9 mouse cellular contexts compared by ENCODE assay signal in the genomic region with DNA sequence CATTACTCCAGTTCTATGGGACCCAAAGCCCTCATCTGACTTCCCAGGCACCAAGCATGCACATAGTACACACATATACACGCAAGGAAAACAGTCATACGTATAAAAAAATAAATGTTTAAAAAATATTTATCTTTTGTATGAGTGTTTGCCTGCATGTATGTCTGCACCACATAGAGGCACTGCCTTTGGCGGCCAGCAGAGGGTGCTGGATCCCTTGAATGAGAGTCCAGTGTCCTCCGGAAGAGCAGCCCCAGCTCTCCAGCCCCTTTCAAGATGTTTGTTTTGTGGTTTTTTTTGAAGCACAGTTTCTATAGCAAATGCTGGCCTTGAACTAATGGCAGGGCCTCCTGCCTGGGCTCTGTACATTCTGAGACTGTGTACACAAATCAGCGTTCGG. TPM values are rescaled to one million over a fixed set of nuclear protein-coding genes. Genes with fewer than 3 reads are reported as not detected.
DNase-seq lines count a peak whose midpoint lies in the region; ATAC-seq and TF ChIP-seq lines count a peak whose summit lies in the region.
"Had no signal": no experiment of that assay in that cellular context is flagged by ENCODE, and none has a peak within 500 bp of the region (broad histone marks: within the 10 kb centered on the region; RNA-seq: fewer than 3 reads in every experiment).

No protein-coding gene starts in this region.

- no peak overlapping the region for H3K4me2 ChIP-seq in forebrain, embryonic 14.5 days (ENCODE audit: low read length)
- H3K4me2 ChIP-seq in forebrain, embryonic 12.5 days: no peak overlapping the region
- H3K4me2 ChIP-seq in midbrain, embryonic 11.5 days: no peak overlapping the region
- no peak overlapping the region for H3K4me2 ChIP-seq in midbrain, embryonic 16.5 days (ENCODE audit: low read length)
- no peak overlapping the region for H3K4me2 ChIP-seq in kidney, postnatal 0 days (ENCODE audit: low read length)
- H3K4me2 ChIP-seq: limb, embryonic 12.5 days had no signal

- no peak for ATAC-seq in forebrain, embryonic 14.5 days
- no peak for ATAC-seq in forebrain, embryonic 12.5 days (ENCODE audit: low FRiP score)
- ATAC-seq in midbrain, embryonic 11.5 days (ENCODE audit: low FRiP score): no peak
- ATAC-seq in midbrain, embryonic 16.5 days: no peak
- ATAC-seq in kidney, postnatal 0 days (replicated peaks; ENCODE audit: low FRiP score, low read depth): no peak

- DNase-seq in forebrain, embryonic 14.5 days (ENCODE audit: low spot score): peak; percentile 49
- DNase-seq in midbrain, embryonic 11.5 days (ENCODE audit: low spot score, missing footprints): peak; percentile 92
- DNase-seq in brain, embryonic 14.5 days (ENCODE audit: low read depth): peak; percentile 39
- peak; percentile 16 for DNase-seq in kidney, postnatal 0 days (ENCODE audit: low spot score)
- DNase-seq in retina, postnatal 1 day: peak; percentile 45
- DNase-seq in layer of hippocampus, postnatal 14 days (ENCODE audit: low spot score in 2 of 2): no peak

- no peaks in the 10 kb centered on the region for H3K9me3 ChIP-seq in forebrain, embryonic 14.5 days (replicated peaks; ENCODE audit: control insufficient read depth, low read length)
- H3K9me3 ChIP-seq in forebrain, embryonic 12.5 days: no peaks in the 10 kb centered on the region
- no peaks in the 10 kb centered on the region for H3K9me3 ChIP-seq in midbrain, embryonic 11.5 days (ENCODE audit: control insufficient read depth, low read length)
- H3K9me3 ChIP-seq in midbrain, embryonic 16.5 days (replicated peaks; ENCODE audit: control insufficient read depth, low read length, poor library complexity, severe bottlenecking): no peaks in the 10 kb centered on the region
- no peaks in the 10 kb centered on the region for H3K9me3 ChIP-seq in kidney, postnatal 0 days (replicated peaks; ENCODE audit: low read length)

- TF ChIP-seq POLR2A in brain, embryonic 14.5 days (IDR thresholded peaks at IDR 0.05; ENCODE audit: borderline replicate concordance, extremely low read depth, insufficient read depth, insufficient read length, poor library complexity, severe bottlenecking): no peak

- no peaks in the 10 kb centered on the region for H3K4me1 ChIP-seq in forebrain, embryonic 14.5 days (ENCODE audit: control insufficient read depth, insufficient read depth, low read length)
- no peaks in the 10 kb centered on the region for H3K4me1 ChIP-seq in forebrain, embryonic 12.5 days
- H3K4me1 ChIP-seq in midbrain, embryonic 11.5 days (ENCODE audit: control insufficient read depth, insufficient read depth, low read length): no peaks in the 10 kb centered on the region
- H3K4me1 ChIP-seq in midbrain, embryonic 16.5 days (ENCODE audit: control insufficient read depth, insufficient read depth, low read length): no peaks in the 10 kb centered on the region
- H3K4me1 ChIP-seq in kidney, postnatal 0 days (replicated peaks; ENCODE audit: insufficient read depth, low read length): no peaks in the 10 kb centered on the region
- H3K4me1 ChIP-seq: limb, embryonic 12.5 days had no signal

- H3K27me3 ChIP-seq in forebrain, embryonic 14.5 days (replicated peaks; ENCODE audit: control insufficient read depth, insufficient read depth, low read length): no peaks in the 10 kb centered on the region
- H3K27me3 ChIP-seq in forebrain, embryonic 12.5 days: no peaks in the 10 kb centered on the region
- no peaks in the 10 kb centered on the region for H3K27me3 ChIP-seq in midbrain, embryonic 11.5 days (ENCODE audit: control insufficient read depth, insufficient read depth, low read length)
- no peaks in the 10 kb centered on the region for H3K27me3 ChIP-seq in midbrain, embryonic 16.5 days (ENCODE audit: control insufficient read depth, insufficient read depth, low read depth, low read length)
- H3K27me3 ChIP-seq in kidney, postnatal 0 days (ENCODE audit: insufficient read depth, low read length): no peaks in the 10 kb centered on the region
- H3K27me3 ChIP-seq: limb, embryonic 12.5 days had no signal

- WGBS in forebrain, embryonic 14.5 days: 83% methylated on average over 6 of the region's 6 CpGs
- 81% methylated on average over 6 of the region's 6 CpGs for WGBS in forebrain, embryonic 12.5 days
- WGBS in midbrain, embryonic 11.5 days: 82% methylated on average over 6 of the region's 6 CpGs
- WGBS in midbrain, embryonic 16.5 days: 88% methylated on average over 6 of the region's 6 CpGs
- 86% methylated on average over 6 of the region's 6 CpGs for WGBS in kidney, postnatal 0 days

- H3K9ac ChIP-seq in forebrain, embryonic 14.5 days (ENCODE audit: low read length): no peak overlapping the region
- no peak overlapping the region for H3K9ac ChIP-seq in forebrain, embryonic 12.5 days
- H3K9ac ChIP-seq in midbrain, embryonic 11.5 days (ENCODE audit: low read length): no peak overlapping the region
- no peak overlapping the region for H3K9ac ChIP-seq in midbrain, embryonic 16.5 days (ENCODE audit: low read depth, low read length)
- no peak overlapping the region for H3K9ac ChIP-seq in kidney, postnatal 0 days (ENCODE audit: low read depth, low read length)
- H3K9ac ChIP-seq: limb, embryonic 12.5 days had no signal

- H3K36me3 ChIP-seq in forebrain, embryonic 14.5 days (ENCODE audit: control insufficient read depth, insufficient read depth, low read length): peaks cover 83% of the 10 kb centered on the region
- H3K36me3 ChIP-seq in forebrain, embryonic 12.5 days (replicated peaks): peaks cover 92% of the 10 kb centered on the region
- peaks cover 48% of the 10 kb centered on the region for H3K36me3 ChIP-seq in midbrain, embryonic 11.5 days (ENCODE audit: control insufficient read depth, insufficient read depth, low read length)
- H3K36me3 ChIP-seq in midbrain, embryonic 16.5 days (ENCODE audit: control insufficient read depth, insufficient read depth, low read length): peaks cover 69% of the 10 kb centered on the region
- peaks cover 67% of the 10 kb centered on the region for H3K36me3 ChIP-seq in kidney, postnatal 0 days (ENCODE audit: insufficient read depth, low read length)

- TF ChIP-seq CTCF in brain, embryonic 14.5 days (IDR thresholded peaks at IDR 0.05; ENCODE audit: borderline replicate concordance, extremely low read depth, insufficient read depth, insufficient read length): peak; percentile 66
- TF ChIP-seq CTCF in kidney, postnatal 0 days (IDR thresholded peaks at IDR 0.05; ENCODE audit: low read depth): peak; percentile 70

- H3K4me3 ChIP-seq in forebrain, embryonic 14.5 days (ENCODE audit: low read depth, low read length): no peak overlapping the region
- no peak overlapping the region for H3K4me3 ChIP-seq in forebrain, embryonic 12.5 days (replicated peaks)
- H3K4me3 ChIP-seq in midbrain, embryonic 11.5 days (ENCODE audit: low read depth, low read length): no peak overlapping the region
- H3K4me3 ChIP-seq in midbrain, embryonic 16.5 days (ENCODE audit: low read depth, low read length): no peak overlapping the region
- H3K4me3 ChIP-seq in kidney, postnatal 0 days (replicated peaks; ENCODE audit: low read depth, low read length): no peak overlapping the region
- H3K4me3 ChIP-seq: limb, embryonic 12.5 days had no signal

- H3K27ac ChIP-seq in forebrain, embryonic 14.5 days (ENCODE audit: low read depth, low read length): no peak overlapping the region
- H3K27ac ChIP-seq in forebrain, embryonic 12.5 days: no peak overlapping the region
- H3K27ac ChIP-seq in midbrain, embryonic 11.5 days (ENCODE audit: low read depth, low read length): no peak overlapping the region
- no peak overlapping the region for H3K27ac ChIP-seq in midbrain, embryonic 16.5 days (ENCODE audit: low read length)
- H3K27ac ChIP-seq in kidney, postnatal 0 days: no peak overlapping the region
- H3K27ac ChIP-seq: limb, embryonic 12.5 days had no signal

RNA-seq across cellular contexts. Expression of a gene that starts 24.4 kb away (rescaled TPM):
- 56.4 and 61.4 TPM in 2 replicates for polyA plus RNA-seq in forebrain, embryonic 14.5 days (2014; fragmentation: Nextera tagmentation; extraction: Ambion mirVana)
- polyA plus RNA-seq in forebrain, embryonic 12.5 days (2016; fragmentation: Nextera tagmentation; extraction: Ambion mirVana): 68.7 and 71.2 TPM in 2 replicates
- polyA plus RNA-seq in midbrain, embryonic 11.5 days (2014; fragmentation: Nextera tagmentation; extraction: Ambion mirVana): 66.0 and 72.3 TPM in 2 replicates
- polyA plus RNA-seq in midbrain, embryonic 16.5 days (2015; fragmentation: Nextera tagmentation; extraction: Ambion mirVana): 82.3 and 84.5 TPM in 2 replicates
- polyA plus RNA-seq in brain, embryonic 14.5 days (2012; rRNA removed): 93.4 and 93.8 TPM in 2 replicates
- 40.7 and 41.2 TPM in 2 replicates for polyA plus RNA-seq in kidney, postnatal 0 days (2015; fragmentation: Nextera tagmentation; extraction: Ambion mirVana)
- total RNA-seq in layer of hippocampus, postnatal 14 days (2021): 10 to 100 TPM; 79.5 to 82.6 TPM

RNA-seq across cellular contexts. Expression of a gene that starts 33.7 kb away (rescaled TPM):
- 25.4 and 29.9 TPM in 2 replicates for polyA plus RNA-seq in forebrain, embryonic 14.5 days (2014; fragmentation: Nextera tagmentation; extraction: Ambion mirVana)
- 47.4 and 52.4 TPM in 2 replicates for polyA plus RNA-seq in forebrain, embryonic 12.5 days (2016; fragmentation: Nextera tagmentation; extraction: Ambion mirVana)
- 48.4 and 63.1 TPM in 2 replicates for polyA plus RNA-seq in midbrain, embryonic 11.5 days (2014; fragmentation: Nextera tagmentation; extraction: Ambion mirVana)
- polyA plus RNA-seq in midbrain, embryonic 16.5 days (2015; fragmentation: Nextera tagmentation; extraction: Ambion mirVana): 25.7 and 28.3 TPM in 2 replicates
- polyA plus RNA-seq in brain, embryonic 14.5 days (2012; rRNA removed): 46.6 and 52.7 TPM in 2 replicates
- 27.4 and 28.3 TPM in 2 replicates for polyA plus RNA-seq in kidney, postnatal 0 days (2015; fragmentation: Nextera tagmentation; extraction: Ambion mirVana)
- 10 to 100 TPM; 46.0 to 50.8 TPM for total RNA-seq in layer of hippocampus, postnatal 14 days (2021)

RNA-seq across cellular contexts. Expression of a gene that starts 45.7 kb away (rescaled TPM):
- 92.9 and 105 TPM in 2 replicates for polyA plus RNA-seq in forebrain, embryonic 14.5 days (2014; fragmentation: Nextera tagmentation; extraction: Ambion mirVana)
- polyA plus RNA-seq in forebrain, embryonic 12.5 days (2016; fragmentation: Nextera tagmentation; extraction: Ambion mirVana): 68.1 and 73.2 TPM in 2 replicates
- 63.7 and 71.6 TPM in 2 replicates for polyA plus RNA-seq in midbrain, embryonic 11.5 days (2014; fragmentation: Nextera tagmentation; extraction: Ambion mirVana)
- 102 and 112 TPM in 2 replicates for polyA plus RNA-seq in midbrain, embryonic 16.5 days (2015; fragmentation: Nextera tagmentation; extraction: Ambion mirVana)
- 74.6 and 80.9 TPM in 2 replicates for polyA plus RNA-seq in brain, embryonic 14.5 days (2012; rRNA removed)
- polyA plus RNA-seq in kidney, postnatal 0 days (2015; fragmentation: Nextera tagmentation; extraction: Ambion mirVana): 50.6 and 53.0 TPM in 2 replicates
- 10 to 100 TPM; 48.7 TPM for total RNA-seq in layer of hippocampus, postnatal 14 days (2021)

RNA-seq across cellular contexts. Expression of a gene that starts 45.9 kb away (rescaled TPM):
- 128 and 142 TPM in 2 replicates for polyA plus RNA-seq in forebrain, embryonic 14.5 days (2014; fragmentation: Nextera tagmentation; extraction: Ambion mirVana)
- polyA plus RNA-seq in forebrain, embryonic 12.5 days (2016; fragmentation: Nextera tagmentation; extraction: Ambion mirVana): 86.3 and 93.3 TPM in 2 replicates
- polyA plus RNA-seq in midbrain, embryonic 11.5 days (2014; fragmentation: Nextera tagmentation; extraction: Ambion mirVana): 91.4 and 101 TPM in 2 replicates
- polyA plus RNA-seq in midbrain, embryonic 16.5 days (2015; fragmentation: Nextera tagmentation; extraction: Ambion mirVana): 143 and 149 TPM in 2 replicates
- 73.0 and 73.1 TPM in 2 replicates for polyA plus RNA-seq in brain, embryonic 14.5 days (2012; rRNA removed)
- 94.5 and 102 TPM in 2 replicates for polyA plus RNA-seq in kidney, postnatal 0 days (2015; fragmentation: Nextera tagmentation; extraction: Ambion mirVana)
- total RNA-seq in layer of hippocampus, postnatal 14 days (2021): 10 to 100 TPM; 63.3 to 67.4 TPM

RNA-seq across cellular contexts. Expression of a gene that starts 58.6 kb away (rescaled TPM):
- 16.5 and 19.7 TPM in 2 replicates for polyA plus RNA-seq in forebrain, embryonic 14.5 days (2014; fragmentation: Nextera tagmentation; extraction: Ambion mirVana)
- polyA plus RNA-seq in forebrain, embryonic 12.5 days (2016; fragmentation: Nextera tagmentation; extraction: Ambion mirVana): 23.1 and 25.6 TPM in 2 replicates
- polyA plus RNA-seq in midbrain, embryonic 11.5 days (2014; fragmentation: Nextera tagmentation; extraction: Ambion mirVana): 30.4 and 34.9 TPM in 2 replicates
- polyA plus RNA-seq in midbrain, embryonic 16.5 days (2015; fragmentation: Nextera tagmentation; extraction: Ambion mirVana): 17.5 and 20.0 TPM in 2 replicates
- polyA plus RNA-seq in brain, embryonic 14.5 days (2012; rRNA removed): 12.6 and 17.5 TPM in 2 replicates
- 64.7 and 68.5 TPM in 2 replicates for polyA plus RNA-seq in kidney, postnatal 0 days (2015; fragmentation: Nextera tagmentation; extraction: Ambion mirVana)
- total RNA-seq in layer of hippocampus, postnatal 14 days (2021): 10 to 100 TPM; 27.2 to 33.4 TPM

Comparison
In these comparisons a context has a peak if more than half of its experiments do, and no peak if none do; other contexts are left out.
1. DNase-seq: peak in forebrain, embryonic 14.5 days (single experiment), midbrain, embryonic 11.5 days (single experiment), brain, embryonic 14.5 days (single experiment), kidney, postnatal 0 days (single experiment) and retina, postnatal 1 day (single experiment); none in layer of hippocampus, postnatal 14 days (0 of 2).